Mouse (Mus musculus): ENCODE results near the gene Rbm33.

Gene Rbm33

DNA sequence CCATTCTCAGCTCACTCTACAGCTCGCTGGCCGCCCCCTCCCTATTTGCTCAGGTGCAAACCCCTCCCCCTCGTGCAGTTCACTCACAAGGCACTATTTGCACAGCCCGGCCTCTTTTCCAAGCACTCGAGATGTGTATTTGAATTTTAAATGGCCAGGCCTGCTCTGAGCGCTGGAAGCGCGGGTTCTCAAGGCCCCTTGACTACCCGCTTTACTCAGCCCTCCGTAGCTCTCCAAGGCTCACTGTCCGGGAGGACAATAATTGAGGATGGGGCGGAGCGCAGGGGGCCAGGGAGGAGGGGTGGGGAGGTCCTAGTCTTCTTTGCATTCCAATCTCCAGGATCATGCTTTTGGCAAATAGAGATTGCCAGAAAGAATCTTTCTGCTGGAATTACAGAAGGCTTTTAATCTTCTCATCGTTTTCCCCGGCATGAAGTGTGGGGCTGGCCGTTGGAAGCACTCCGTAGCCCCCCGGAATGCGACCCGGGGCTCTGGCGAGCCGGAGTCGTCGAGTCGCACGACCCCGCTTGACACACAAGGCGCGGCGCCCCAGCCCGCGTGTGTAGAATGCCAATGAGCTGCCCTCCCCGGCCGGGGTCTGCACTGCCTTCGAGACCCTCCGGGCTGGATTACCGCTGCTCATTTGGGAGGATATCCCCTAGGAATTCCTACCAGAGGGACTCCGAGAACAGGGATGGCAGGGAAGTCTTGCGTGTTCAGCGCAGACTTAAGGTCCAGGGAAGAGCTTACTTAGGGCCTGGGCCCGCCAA lies 142.7 kb downstream of the Rbm33 start:
- in situ Hi-C loops (cut with MboI, MseI): no loop called here

DNA sequence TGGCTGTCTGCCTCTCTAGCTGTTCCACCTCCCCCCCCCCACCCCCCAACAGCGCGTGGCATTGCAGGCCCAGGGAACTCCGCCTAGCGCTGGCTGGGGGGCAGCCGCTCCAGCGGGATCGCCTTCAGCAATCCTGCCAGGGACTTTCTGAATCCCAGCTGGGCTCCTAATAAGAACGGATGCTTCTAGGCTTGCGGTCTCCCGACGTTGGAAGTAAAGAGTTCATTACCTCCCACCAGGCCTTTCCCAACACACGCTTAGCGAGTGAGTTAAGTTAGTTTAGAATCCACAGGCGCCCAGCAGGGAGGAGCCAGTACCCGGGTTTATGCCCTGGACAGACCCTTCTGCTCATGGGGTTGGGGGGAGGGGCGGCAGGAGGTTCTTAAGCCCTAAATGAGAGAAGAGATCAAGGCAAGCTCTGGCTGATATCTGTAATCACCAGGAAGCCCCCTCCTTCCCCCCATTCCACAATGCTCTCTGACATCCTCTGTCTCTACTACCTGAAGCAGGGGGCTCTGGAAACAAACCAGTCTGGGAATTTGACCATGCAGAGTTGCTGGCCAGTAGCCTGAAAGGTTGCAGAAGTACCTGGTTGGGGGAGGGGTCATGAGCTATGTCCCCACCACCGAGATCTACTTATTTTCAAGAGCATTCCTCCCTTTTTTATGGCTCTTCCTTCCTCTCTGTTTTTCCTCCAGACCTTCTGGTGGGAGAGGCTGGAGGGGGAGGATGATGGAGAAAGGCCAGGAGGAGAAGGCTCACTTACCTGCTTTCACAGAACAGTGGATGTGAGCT lies 143.8 kb downstream of the Rbm33 start:
- in situ Hi-C loops (cut with MboI, MseI): no loop called here

- in situ Hi-C loops (cut with MboI, MseI): no loop called here
These were observed 144.5 kb downstream of the Rbm33 start for GRCm38 (mm10) chr5:28461376-28461775.

DNA sequence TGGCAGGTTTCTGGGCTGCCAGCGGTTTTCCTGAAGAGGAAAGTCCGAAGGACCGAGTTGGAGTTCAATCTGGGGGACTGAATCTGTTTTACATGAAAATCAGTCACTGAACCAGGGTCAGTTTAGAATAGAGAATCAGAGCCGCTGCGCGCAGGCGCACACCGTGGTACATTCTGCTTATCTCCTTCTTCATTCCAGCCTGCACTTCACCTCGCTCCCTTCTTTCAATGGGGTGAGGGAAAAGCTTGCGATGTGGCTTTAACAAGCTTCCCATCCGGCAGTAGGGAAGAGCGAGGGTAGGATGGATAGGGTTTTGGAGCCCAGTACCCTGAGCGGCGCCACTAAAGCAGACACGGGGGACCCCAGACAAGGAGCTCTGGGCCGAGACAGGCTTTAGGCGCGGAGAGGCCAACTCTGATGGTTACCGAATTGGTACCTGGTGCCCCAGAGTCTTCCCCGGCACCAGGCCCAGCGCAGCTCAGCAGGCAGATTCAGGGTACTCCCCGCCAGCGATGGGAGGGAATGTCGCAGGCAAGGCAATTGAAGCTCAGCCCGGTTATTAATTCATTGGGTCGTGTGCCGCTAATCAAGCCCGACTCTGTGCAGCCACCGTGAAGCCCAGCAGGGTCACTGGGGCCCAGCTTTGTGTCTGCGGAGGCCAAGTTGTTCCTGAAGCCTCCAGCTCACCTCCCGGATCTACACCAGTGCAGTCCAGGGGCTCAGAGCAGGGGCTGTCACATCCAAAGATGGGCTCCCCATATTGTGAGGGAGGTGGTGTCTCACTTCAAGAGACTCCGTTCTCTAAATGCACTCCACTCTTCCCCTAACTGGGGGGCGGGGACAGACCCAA lies 146.0 kb downstream of the Rbm33 start:
- in situ Hi-C loops (cut with MboI, MseI): no loop called here

GRCm38 (mm10) chr5:28463656-28464055 lies 146.7 kb downstream of the Rbm33 start:
- in situ Hi-C loops (cut with MboI, MseI): no loop called here

- in situ Hi-C loops (cut with MboI, MseI): no loop called here
These were observed 147.6 kb downstream of the Rbm33 start for GRCm38 (mm10) chr5:28464361-28465098.

DNA sequence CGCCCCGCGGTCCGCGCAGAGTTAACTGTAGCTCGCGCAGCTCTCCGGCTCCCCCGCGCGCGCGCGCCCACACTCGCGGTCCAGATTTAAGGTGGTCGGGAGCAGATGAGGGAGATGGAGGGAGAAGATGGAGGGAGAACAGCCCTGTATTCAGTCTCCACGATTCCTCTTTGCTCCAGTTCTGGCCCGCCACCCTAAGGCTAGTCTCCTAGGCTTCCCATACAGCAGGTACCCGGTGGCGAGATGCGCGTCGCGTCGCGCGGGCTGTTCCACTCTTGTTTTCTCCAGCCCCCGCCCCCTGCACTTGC lies 148.1 kb downstream of the Rbm33 start:
- in situ Hi-C loops (cut with MboI, MseI): no loop called here

GRCm38 (mm10) chr5:28465526-28465925 lies 148.6 kb downstream of the Rbm33 start:
- in situ Hi-C loops (cut with MboI, MseI): no loop called here

GRCm38 (mm10) chr5:28466351-28466750 lies 149.4 kb downstream of the Rbm33 start:
- in situ Hi-C loops (cut with MboI, MseI): no loop called here

DNA sequence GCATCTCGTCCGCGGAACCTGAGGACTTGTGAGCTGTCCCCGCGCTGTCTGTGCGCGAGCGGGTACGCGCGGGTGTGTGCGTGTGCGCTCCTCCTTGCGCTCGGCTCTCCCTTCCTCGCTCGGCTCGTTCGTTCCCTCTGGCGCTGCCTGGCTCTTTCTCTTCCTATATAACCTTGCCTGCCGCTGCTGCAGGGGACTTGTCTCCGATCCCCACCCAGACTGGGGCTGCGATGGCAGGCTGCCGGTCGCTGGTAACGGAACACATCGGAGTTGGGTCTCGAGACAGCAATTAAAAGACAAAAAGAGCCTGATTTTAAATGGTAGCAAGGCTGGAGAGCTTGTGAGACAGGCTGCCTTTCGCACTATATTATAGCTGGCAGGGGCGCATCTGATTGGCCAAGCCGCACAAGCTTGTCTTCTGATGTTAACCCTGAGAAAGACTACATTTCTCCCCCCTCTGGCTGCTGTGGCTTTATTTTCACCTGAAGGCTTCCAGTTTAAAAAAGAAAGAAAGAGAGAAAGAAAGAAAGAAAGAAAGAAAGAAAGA lies 149.9 kb downstream of the Rbm33 start, which contains the start of gene Shh:
Gene Shh (minus strand): TSS at position 497 of the 547 bp plus-strand sequence.
- in situ Hi-C loops (cut with MboI, MseI): no loop called here
